Mouse (Mus musculus) lung, embryonic 14.5 days (tissue): Measurements from ENCODE around the gene Olfr652. TPM values are rescaled to one million over a fixed set of nuclear protein-coding genes. Genes with fewer than 3 reads are reported as not detected.

ENCODE experiments used
- ATAC-seq: fragments of 200-750 bp; cut with Nextera tagmentation; 2 replicates; pipeline ENCODE4 v1.8.0; 2017; ENCODE audit warnings: mild to moderate bottlenecking, moderate TSS enrichment, moderate library complexity; ENCODE audit not compliant: insufficient read depth
- DNase-seq: peaks from one replicate; pipeline ENCODE4 v3.0.0-alpha.2; 2015
- H3K27ac ChIP-seq: fragments of 300-500 bp; sonication (generic); 2 replicates; pipeline ENCODE4 v1.5.1; 2014; ENCODE audit warnings: low read depth, mild to moderate bottlenecking, moderate library complexity
- H3K27me3 ChIP-seq: fragments of 300-500 bp; sonication (generic); 2 replicates; pipeline ENCODE4 v1.6.1; 2014; ENCODE audit warnings: low read length, control low read depth; ENCODE audit not compliant: insufficient read depth
- H3K36me3 ChIP-seq: fragments of 300-500 bp; sonication (generic); 2 replicates; pipeline ENCODE4 v1.6.1; 2014; ENCODE audit warnings: control low read depth; ENCODE audit not compliant: insufficient read depth
- H3K4me1 ChIP-seq: fragments of 300-500 bp; sonication (generic); 2 replicates; pipeline ENCODE4 v1.6.1; 2014; ENCODE audit warnings: antibody characterized with exemption, control low read depth; ENCODE audit not compliant: insufficient read depth
- H3K4me2 ChIP-seq: fragments of 300-500 bp; sonication (generic); 2 replicates; pipeline ENCODE4 v1.6.1; 2014; ENCODE audit warnings: mild to moderate bottlenecking
- H3K4me3 ChIP-seq: fragments of 300-500 bp; sonication (generic); 2 replicates; pipeline ENCODE4 v1.5.1; 2014; ENCODE audit warnings: low read depth, low read length
- H3K9ac ChIP-seq: fragments of 300-500 bp; sonication (generic); 2 replicates; pipeline ENCODE4 v1.6.1; 2014
- H3K9me3 ChIP-seq: fragments of 300-500 bp; sonication (generic); 2 replicates; pipeline ENCODE4 v1.6.1; 2016; ENCODE audit warnings: low read depth, low read length, control low read depth
- CTCF ChIP-seq: IDR thresholded peaks from 2 replicates; pipeline ENCODE4 v1.5.1; 2016; ENCODE audit warnings: antibody characterized with exemption, low read depth
- WGBS: fragments of 180-500 bp; shearing (Covaris S2); extraction: QIAGEN DNeasy Blood & Tissue Kit; methylation state at CpG from one replicate; pipeline ENCODE4 v1.1.7; 2014; 5-methylcytosine and 5-hydroxymethylcytosine counted together
- polyA plus RNA-seq: library from polyadenylated mRNA; unstranded; fragments of >200 nt; fragmentation: Nextera tagmentation; extraction: Ambion mirVana; gene quantifications from 2 replicates; pipeline ENCODE4 v1.2.1, GENCODE M21; 2014

Olfr652 gene
- not detected in 2 replicates for polyA plus RNA-seq

DNA sequence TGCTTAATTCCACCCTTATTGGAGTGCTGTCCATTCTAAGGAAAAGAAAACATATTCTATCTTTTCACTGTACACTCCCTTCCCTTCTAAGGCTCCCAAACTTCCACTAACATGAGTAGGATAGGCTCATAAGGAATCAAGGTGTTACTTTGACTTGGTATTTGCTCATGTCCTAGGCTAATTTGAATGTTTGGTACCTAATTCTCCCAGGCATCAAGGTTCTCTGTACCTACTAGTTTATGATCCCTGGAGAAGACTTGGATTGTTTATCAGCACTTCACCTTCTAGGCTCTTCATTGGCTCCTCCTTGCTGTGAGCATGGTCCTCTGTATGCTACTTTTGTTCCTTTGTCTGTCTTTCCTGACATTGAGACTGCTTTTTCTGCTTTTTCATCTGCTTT, at the start of gene Olfr652:
Olfr652 (plus strand) TSS at position 301 of the 400 bp plus-strand sequence.
- H3K9me3 ChIP-seq, result no peaks in the 10 kb centered on the region
- H3K36me3 ChIP-seq, result no peaks in the 10 kb centered on the region
- no peak within 1 kb of the TSS for H3K4me3 ChIP-seq
- no peak for TF ChIP-seq CTCF
- H3K4me1 ChIP-seq, result no peaks in the 10 kb centered on the region
- H3K27ac ChIP-seq, result no peak within 1 kb of the TSS
- ATAC-seq (no peak), DNase-seq (no peak)
- no peak within 1 kb of the TSS for H3K9ac ChIP-seq
- no peak within 1 kb of the TSS for H3K4me2 ChIP-seq
- no peaks in the 10 kb centered on the region for H3K27me3 ChIP-seq

DNA sequence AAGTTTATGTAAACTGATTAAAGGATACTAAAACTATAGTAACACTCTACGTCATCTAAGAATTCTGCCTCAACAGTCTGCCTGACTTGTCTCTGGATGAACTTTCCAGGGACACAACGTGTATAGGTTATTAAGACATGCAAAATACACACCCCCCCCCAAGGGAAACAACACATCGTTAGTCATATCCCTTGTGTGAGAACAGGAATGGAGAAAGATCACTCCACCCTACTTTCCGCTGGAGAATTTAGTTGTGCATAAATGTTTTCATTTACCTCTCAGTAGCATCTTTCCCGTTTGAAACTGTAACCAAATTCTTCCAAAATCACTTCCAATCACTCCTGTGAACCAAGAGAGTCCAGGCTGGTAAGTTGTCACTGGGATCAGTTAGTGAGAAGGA, 10.9 kb upstream of the Olfr652 start, which contains the start of gene Olfr651:
Olfr651 (plus strand) TSS at position 301 of the 400 bp plus-strand sequence.
- Histone ChIP-seq H3K9ac (no peak within 1 kb of the TSS), H3K27me3 (no peaks in the 10 kb centered on the region), H3K9me3 (no peaks in the 10 kb centered on the region), H3K36me3 (no peaks in the 10 kb centered on the region), H3K4me3 (no peak within 1 kb of the TSS), H3K27ac (no peak within 1 kb of the TSS), H3K4me2 (no peak within 1 kb of the TSS), H3K4me1 (no peaks in the 10 kb centered on the region)
- ATAC-seq (no peak), DNase-seq (no peak)
- TF ChIP-seq CTCF, result no peak
- 59% methylated on average over 5 of the region's 5 CpGs for WGBS

DNA sequence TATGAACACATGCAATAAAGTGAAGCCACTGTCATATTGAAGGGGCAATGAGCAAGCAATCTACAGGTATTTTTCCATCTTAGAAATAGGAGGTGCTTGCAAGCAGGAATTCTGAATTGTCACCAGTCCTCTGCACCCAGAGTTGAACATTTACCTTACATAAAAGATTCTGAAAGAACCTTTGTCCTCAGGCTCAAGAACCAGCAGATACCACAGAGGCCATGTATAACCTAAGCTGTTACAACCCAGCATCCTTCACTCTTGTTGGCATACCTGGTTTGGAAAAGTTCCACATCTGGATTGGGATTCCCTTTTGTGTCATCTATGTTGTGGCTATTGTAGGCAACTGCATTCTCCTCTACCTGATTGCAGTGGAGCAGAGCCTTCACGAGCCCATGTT, 8.0 kb upstream of the Olfr652 start:
- Histone ChIP-seq H3K27me3 (no peaks in the 10 kb centered on the region), H3K36me3 (no peaks in the 10 kb centered on the region), H3K4me1 (no peaks in the 10 kb centered on the region), H3K4me2 (no peak overlapping the region), H3K9ac (no peak overlapping the region), H3K27ac (no peak overlapping the region), H3K4me3 (no peak overlapping the region), H3K9me3 (no peaks in the 10 kb centered on the region)
- ATAC-seq (no peak), DNase-seq (no peak)
- TF ChIP-seq CTCF, result no peak
- 73% methylated on average over 1 of the region's 1 CpGs for WGBS

DNA sequence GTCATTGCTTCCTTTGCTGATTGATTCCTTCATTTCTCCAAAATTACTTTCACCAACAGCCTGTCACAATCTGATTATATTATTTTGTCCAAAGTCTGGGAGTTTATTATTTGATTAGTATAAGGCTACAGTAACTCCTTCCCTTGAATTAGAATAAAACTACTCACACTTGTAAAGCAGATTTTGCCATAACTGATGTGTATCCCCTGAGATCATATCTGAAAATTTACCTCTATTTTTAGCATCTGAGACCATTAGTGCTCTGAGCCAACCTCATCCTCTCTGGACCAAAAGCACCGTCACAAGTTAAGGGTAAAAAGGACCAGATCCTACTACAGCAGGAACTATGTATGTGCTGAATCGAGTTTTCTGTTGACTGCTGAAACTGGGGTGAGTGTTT, 16.3 kb downstream of the Olfr652 start, which contains the start of gene Olfr653:
Olfr653 (plus strand) TSS at position 301 of the 400 bp plus-strand sequence.
- DNase-seq (no peak), ATAC-seq (no peak)
- no peak within 1 kb of the TSS for H3K4me2 ChIP-seq
- no peak within 1 kb of the TSS for H3K27ac ChIP-seq
- H3K9me3 ChIP-seq, result no peaks in the 10 kb centered on the region
- 51% methylated on average over 2 of the region's 2 CpGs for WGBS
- no peak for TF ChIP-seq CTCF
- H3K27me3 ChIP-seq, result no peaks in the 10 kb centered on the region
- H3K36me3 ChIP-seq, result no peaks in the 10 kb centered on the region
- H3K4me3 ChIP-seq, result no peak within 1 kb of the TSS
- no peaks in the 10 kb centered on the region for H3K4me1 ChIP-seq
- H3K9ac ChIP-seq, result no peak within 1 kb of the TSS

DNA sequence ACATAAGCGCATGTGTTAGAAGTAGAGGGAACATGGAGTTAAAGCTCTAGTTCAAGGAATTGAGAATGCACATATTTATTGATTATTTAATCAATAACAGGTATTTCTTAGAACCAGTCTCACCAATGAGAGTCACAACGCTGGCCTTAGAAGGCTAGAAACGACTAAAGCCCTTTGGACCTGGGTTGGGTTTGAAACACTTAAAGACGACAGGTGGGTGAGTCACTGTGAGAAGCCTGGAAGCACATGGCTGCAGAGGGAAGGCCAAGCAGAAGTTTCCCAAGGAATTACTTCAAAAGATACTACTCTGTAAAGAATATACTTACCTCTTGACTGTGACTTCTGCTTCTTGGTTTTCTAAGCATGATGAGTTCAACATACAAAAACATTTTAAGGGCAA, 20.1 kb downstream of the Olfr652 start:
- Histone ChIP-seq H3K4me3 (no peak overlapping the region), H3K4me2 (no peak overlapping the region), H3K4me1 (no peaks in the 10 kb centered on the region), H3K36me3 (no peaks in the 10 kb centered on the region), H3K9me3 (no peaks in the 10 kb centered on the region), H3K27ac (no peak overlapping the region), H3K9ac (no peak overlapping the region), H3K27me3 (no peaks in the 10 kb centered on the region)
- 85% methylated on average over 4 of the region's 4 CpGs for WGBS
- DNase-seq (no peak), ATAC-seq (no peak)
- TF ChIP-seq CTCF, result no peak

DNA sequence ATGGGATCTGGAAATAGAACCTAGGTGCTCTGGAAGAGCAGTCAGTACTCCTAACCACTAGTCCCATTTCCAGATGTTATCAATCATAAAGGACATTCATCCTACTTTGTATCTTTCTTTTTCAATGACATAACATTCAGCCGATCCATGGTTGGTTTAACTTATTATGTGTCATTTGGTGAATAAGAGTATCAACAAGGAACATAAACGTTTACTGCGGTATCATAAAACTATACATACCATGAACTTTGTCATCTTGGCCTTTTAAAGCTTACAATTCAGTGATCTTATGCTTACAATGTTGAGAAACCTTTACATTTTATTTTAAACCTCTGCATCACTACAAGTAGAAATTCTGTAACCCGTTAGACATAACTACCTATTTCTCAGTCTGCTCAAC, 20.7 kb downstream of the Olfr652 start:
- Histone ChIP-seq H3K27ac (no peak overlapping the region), H3K4me3 (no peak overlapping the region), H3K36me3 (no peaks in the 10 kb centered on the region), H3K27me3 (no peaks in the 10 kb centered on the region), H3K9ac (no peak overlapping the region), H3K4me2 (no peak overlapping the region), H3K9me3 (no peaks in the 10 kb centered on the region), H3K4me1 (no peaks in the 10 kb centered on the region)
- ATAC-seq (no peak), DNase-seq (no peak)
- 77% methylated on average over 4 of the region's 4 CpGs for WGBS
- TF ChIP-seq CTCF, result no peak

DNA sequence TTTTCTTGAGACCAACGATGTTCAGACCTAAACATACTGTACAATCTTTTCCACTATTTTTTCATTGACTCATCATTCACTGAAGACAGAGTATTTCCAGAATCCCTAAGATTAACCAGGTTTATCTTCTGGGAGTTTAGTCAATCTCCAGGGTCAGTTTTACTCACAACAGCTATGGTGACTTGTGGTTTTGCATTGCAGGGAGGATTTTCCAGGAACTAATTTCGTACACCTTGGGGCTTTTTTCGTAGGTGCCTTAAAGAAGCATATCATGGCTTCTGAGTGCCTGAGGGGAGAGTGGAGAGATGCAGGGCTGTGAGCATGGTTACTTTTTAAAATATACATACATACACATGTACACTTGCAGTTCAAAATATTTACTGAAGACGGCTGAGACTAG, 26.0 kb downstream of the Olfr652 start, which contains the start of gene Olfr654:
Olfr654 (plus strand) TSS at position 301 of the 400 bp plus-strand sequence.
- Histone ChIP-seq H3K27me3 (no peaks in the 10 kb centered on the region), H3K27ac (no peak within 1 kb of the TSS), H3K9ac (no peak within 1 kb of the TSS), H3K4me1 (no peaks in the 10 kb centered on the region), H3K36me3 (no peaks in the 10 kb centered on the region), H3K4me3 (no peak within 1 kb of the TSS), H3K9me3 (no peaks in the 10 kb centered on the region), H3K4me2 (no peak within 1 kb of the TSS)
- DNase-seq (no peak), ATAC-seq (no peak)
- no peak for TF ChIP-seq CTCF
- 78% methylated on average over 4 of the region's 4 CpGs for WGBS

DNA sequence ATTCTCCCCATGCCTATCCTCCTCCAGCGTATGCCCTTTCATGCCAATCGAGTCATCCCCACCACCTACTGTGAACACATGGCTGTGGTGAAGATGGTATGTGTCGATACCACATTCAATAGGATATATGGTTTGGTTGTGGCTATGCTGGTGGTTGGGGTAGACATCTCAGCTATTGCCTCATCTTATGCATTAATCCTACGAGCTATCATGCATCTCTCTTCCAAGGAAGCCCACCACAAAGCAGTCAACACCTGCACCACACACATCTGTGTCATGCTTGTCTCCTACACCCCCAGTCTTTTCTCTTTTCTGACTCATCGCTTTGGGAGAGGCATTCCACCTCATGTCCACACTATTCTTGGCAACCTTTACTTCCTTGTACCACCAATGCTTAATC, 27.6 kb downstream of the Olfr652 start:
- Histone ChIP-seq H3K36me3 (no peaks in the 10 kb centered on the region), H3K4me3 (no peak overlapping the region), H3K4me1 (no peaks in the 10 kb centered on the region), H3K4me2 (no peak overlapping the region), H3K9me3 (no peaks in the 10 kb centered on the region), H3K27ac (no peak overlapping the region), H3K27me3 (no peaks in the 10 kb centered on the region), H3K9ac (no peak overlapping the region)
- 82% methylated on average over 5 of the region's 5 CpGs for whole genome bisulfite sequencing
- no peak for ATAC-seq
- DNase-seq, result no peak
- no peak for TF ChIP-seq CTCF
